In genomic region chr4:45527562-45528354, GRCm38 (mm10) we compare ENCODE assay signal across 9 mouse cellular contexts. TPM values are rescaled to one million over a fixed set of nuclear protein-coding genes. Genes with fewer than 3 reads are reported as not detected.
DNase-seq lines count a peak whose midpoint lies in the region; ATAC-seq and TF ChIP-seq lines count a peak whose summit lies in the region.
"Had no signal": no experiment of that assay in that cellular context is flagged by ENCODE, and none has a peak within 500 bp of the region (broad histone marks: within the 10 kb centered on the region; RNA-seq: fewer than 3 reads in every experiment).

No protein-coding gene starts in this region.

- intact Hi-C loops in left cerebral cortex, postnatal 4 days (cut with DNase I): loop anchor here (5.0 kb wide), 1 partner anchor 105 kb away; no protein-coding TSS in a partner anchor
- intact Hi-C loops in left cerebral cortex, postnatal 36 days (cut with DNase I): loop anchor here (5.0 kb wide), 2 partner anchors 55 to 245 kb away; no protein-coding TSS in a partner anchor

- TF ChIP-seq POLR2A in cerebellum, adult 2 months (IDR thresholded peaks at IDR 0.05; ENCODE audit: borderline replicate concordance, insufficient read depth, low read length): no peak

- peak; percentile 41 for DNase-seq in left cerebral cortex, postnatal 4 days
- DNase-seq in left cerebral cortex, postnatal 36 days (ENCODE audit: low spot score in 2 of 2): no peak
- DNase-seq in forebrain, embryonic 11.5 days (ENCODE audit: low spot score): no peak
- peak; percentile 62 for DNase-seq in lung, postnatal 10 days
- peak; percentile 53 for DNase-seq in thymus, postnatal 4 days
- no peak for DNase-seq in cerebellum, adult 2 months
- no peak for DNase-seq in spleen, postnatal 4 days (ENCODE audit: low spot score in 2 of 2)

- ATAC-seq in forebrain, embryonic 11.5 days (replicated peaks; ENCODE audit: low FRiP score): no peak
- ATAC-seq in intestine, postnatal 0 days: no peak

- no peak overlapping the region for H3K27ac ChIP-seq in forebrain, embryonic 11.5 days (ENCODE audit: low read depth, low read length)
- H3K27ac ChIP-seq in intestine, postnatal 0 days (ENCODE audit: low read depth, low read length): peak overlapping the region; percentile 94; the same call in 1 of the 2 replicates
- no peak overlapping the region for H3K27ac ChIP-seq in cerebellum, adult 2 months (ENCODE audit: insufficient read depth, low read length)
- H3K27ac ChIP-seq: macrophage had no signal

- H3K9ac ChIP-seq in forebrain, embryonic 11.5 days (ENCODE audit: low read length): peak overlapping the region; percentile 82
- H3K9ac ChIP-seq in intestine, postnatal 0 days (ENCODE audit: low read depth, low read length): peak overlapping the region; percentile 94

- TF ChIP-seq CTCF in intestine, postnatal 0 days (IDR thresholded peaks at IDR 0.05; ENCODE audit: low read depth): peak; percentile 55
- TF ChIP-seq CTCF in cerebellum, adult 2 months (IDR thresholded peaks at IDR 0.05; ENCODE audit: borderline replicate concordance, insufficient read depth, low read depth, low read length): no peak

- peaks cover 17% of the 10 kb centered on the region for H3K4me1 ChIP-seq in forebrain, embryonic 11.5 days (replicated peaks; ENCODE audit: control insufficient read depth, insufficient read depth, low read length)
- H3K4me1 ChIP-seq in intestine, postnatal 0 days (replicated peaks; ENCODE audit: control insufficient read depth, insufficient read depth, low read length): peaks cover 22% of the 10 kb centered on the region
- H3K4me1 ChIP-seq in cerebellum, adult 2 months (ENCODE audit: control insufficient read depth, insufficient read depth, low read length): no peaks in the 10 kb centered on the region; the same call in 1 of the 2 replicates

- H3K4me3 ChIP-seq in forebrain, embryonic 11.5 days (ENCODE audit: low read depth, low read length): peak overlapping the region; percentile 72
- H3K4me3 ChIP-seq in intestine, postnatal 0 days (ENCODE audit: low read depth, low read length): peak overlapping the region; percentile 84
- no peak overlapping the region for H3K4me3 ChIP-seq in cerebellum, adult 2 months (replicated peaks; ENCODE audit: insufficient read depth, low read depth, low read length)

- H3K27me3 ChIP-seq in forebrain, embryonic 11.5 days (ENCODE audit: control insufficient read depth, insufficient read depth, low read length): no peaks in the 10 kb centered on the region
- no peaks in the 10 kb centered on the region for H3K27me3 ChIP-seq in intestine, postnatal 0 days (replicated peaks; ENCODE audit: control insufficient read depth, insufficient read depth, low read length)
- H3K27me3 ChIP-seq in cerebellum, adult 2 months (ENCODE audit: control insufficient read depth, insufficient read depth, low read length): peaks cover 4% of the 10 kb centered on the region; the same call in 1 of the 2 replicates

- no peaks in the 10 kb centered on the region for H3K36me3 ChIP-seq in forebrain, embryonic 11.5 days (ENCODE audit: control insufficient read depth, insufficient read depth, low read length)
- no peaks in the 10 kb centered on the region; the same call in 1 of the 2 replicates for H3K36me3 ChIP-seq in intestine, postnatal 0 days (ENCODE audit: control insufficient read depth, insufficient read depth)

- H3K4me2 ChIP-seq in forebrain, embryonic 11.5 days (ENCODE audit: low read depth, low read length, severe bottlenecking): peak overlapping the region; percentile 95
- peak overlapping the region; percentile 98 for H3K4me2 ChIP-seq in intestine, postnatal 0 days (replicated peaks; ENCODE audit: low read depth)

- 92% methylated on average over 2 of the region's 2 CpGs for WGBS in forebrain, embryonic 11.5 days
- 93% methylated on average over 2 of the region's 2 CpGs for WGBS in intestine, postnatal 0 days
- WGBS in cerebellum, adult 2 months: 88% methylated on average over 2 of the region's 2 CpGs

- H3K9me3 ChIP-seq in forebrain, embryonic 11.5 days (ENCODE audit: control insufficient read depth, low read length): no peaks in the 10 kb centered on the region
- no peaks in the 10 kb centered on the region for H3K9me3 ChIP-seq in intestine, postnatal 0 days (ENCODE audit: control insufficient read depth)

RNA-seq across cellular contexts. Expression of gene Shb, which starts 4.5 kb away (rescaled TPM):
- total RNA-seq in left cerebral cortex, postnatal 4 days (2021): 10 to 100 TPM; 23.0 to 25.6 TPM
- total RNA-seq in left cerebral cortex, postnatal 36 days (2021): 10 to 100 TPM; 11.5 to 14.5 TPM
- 8.2 and 9.7 TPM in 2 replicates for polyA plus RNA-seq in forebrain, embryonic 11.5 days (2014; fragmentation: Nextera tagmentation; extraction: Ambion mirVana)
- 7.2 and 7.5 TPM in 2 replicates for polyA plus RNA-seq in intestine, postnatal 0 days (2015; fragmentation: Nextera tagmentation; extraction: Ambion mirVana)
- polyA plus RNA-seq in cerebellum, adult 2 months (2012; rRNA removed): 7.1 and 8.3 TPM in 2 replicates

Comparison
In these comparisons a context has a peak if more than half of its experiments do, and no peak if none do; other contexts are left out.
1. DNase-seq: peak in left cerebral cortex, postnatal 4 days (single experiment), lung, postnatal 10 days (single experiment) and thymus, postnatal 4 days (single experiment); none in left cerebral cortex, postnatal 36 days (0 of 2), forebrain, embryonic 11.5 days (single experiment), cerebellum, adult 2 months (0 of 2) and spleen, postnatal 4 days (0 of 2).